Mouse (Mus musculus) liver, adult (tissue): ENCODE results near the gene Ankrd33b.

Source experiments
- GATA4 ChIP-seq: IDR thresholded peaks from 2 replicates; pipeline ENCODE4 v1.6.1; 2014; ENCODE audit warnings: mild to moderate bottlenecking, low read length; ENCODE audit not compliant: insufficient replicate concordance

Gene Ankrd33b

DNA sequence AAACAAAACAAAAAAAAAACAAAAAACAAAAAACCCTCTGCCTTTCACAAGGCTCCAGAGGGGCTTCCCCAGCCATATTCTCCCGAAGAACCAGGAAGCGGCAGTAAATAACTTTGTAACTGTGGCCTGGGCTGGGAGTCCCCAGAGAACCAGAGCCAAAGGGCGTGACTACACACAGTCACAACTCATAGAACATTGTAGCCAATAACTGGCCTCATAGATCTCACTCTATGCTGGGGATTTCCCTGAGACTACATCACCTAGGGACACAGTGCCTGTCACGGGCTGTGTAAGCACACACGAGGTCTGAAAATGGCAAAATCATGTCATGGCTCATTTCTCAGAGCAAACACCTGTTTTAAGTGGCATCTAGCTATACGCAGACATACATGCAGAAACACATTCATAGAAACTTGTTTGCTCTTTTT lies 87.9 kb downstream of the Ankrd33b start:
- no peak for TF ChIP-seq GATA4

DNA sequence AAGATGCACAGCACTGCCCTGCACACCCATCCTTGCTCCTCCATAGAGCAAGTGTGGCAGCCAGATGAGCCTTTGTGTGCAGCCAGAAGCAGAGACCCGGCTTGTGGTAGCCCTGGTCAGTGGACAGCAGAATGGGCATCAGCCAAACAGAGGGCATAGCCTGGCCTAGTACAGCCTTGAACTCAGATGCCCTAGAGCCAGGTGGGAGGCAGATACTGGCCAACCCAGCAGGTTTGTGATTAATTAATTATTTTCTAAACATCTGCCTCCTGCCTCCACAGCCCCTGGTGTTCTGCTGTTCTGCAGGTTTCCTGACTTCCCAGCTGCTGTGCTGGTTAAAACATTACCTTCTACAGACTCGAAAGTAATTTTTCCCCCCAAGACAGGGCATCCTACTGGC lies 88.4 kb downstream of the Ankrd33b start:
- no peak for TF ChIP-seq GATA4

DNA sequence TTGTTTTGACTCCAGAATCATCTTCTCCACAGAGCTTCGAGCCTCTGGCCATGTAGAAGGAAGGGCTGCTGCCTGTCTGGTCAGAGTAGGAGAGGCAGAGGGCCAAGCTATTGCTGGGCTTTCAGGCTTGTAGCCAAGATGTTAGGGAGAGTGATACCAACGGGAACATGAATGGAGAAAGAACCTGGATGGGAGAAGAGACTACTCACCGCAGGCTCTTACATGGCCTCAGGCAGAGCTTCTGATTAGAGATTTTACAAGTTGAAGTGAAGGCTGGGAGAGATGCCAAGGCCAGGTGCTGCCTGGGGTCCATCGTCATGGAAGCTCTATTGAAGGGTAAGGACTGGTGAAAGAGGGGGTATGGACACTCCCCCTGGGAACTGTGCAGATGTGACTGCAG lies 89.4 kb downstream of the Ankrd33b start:
- no peak for TF ChIP-seq GATA4

DNA sequence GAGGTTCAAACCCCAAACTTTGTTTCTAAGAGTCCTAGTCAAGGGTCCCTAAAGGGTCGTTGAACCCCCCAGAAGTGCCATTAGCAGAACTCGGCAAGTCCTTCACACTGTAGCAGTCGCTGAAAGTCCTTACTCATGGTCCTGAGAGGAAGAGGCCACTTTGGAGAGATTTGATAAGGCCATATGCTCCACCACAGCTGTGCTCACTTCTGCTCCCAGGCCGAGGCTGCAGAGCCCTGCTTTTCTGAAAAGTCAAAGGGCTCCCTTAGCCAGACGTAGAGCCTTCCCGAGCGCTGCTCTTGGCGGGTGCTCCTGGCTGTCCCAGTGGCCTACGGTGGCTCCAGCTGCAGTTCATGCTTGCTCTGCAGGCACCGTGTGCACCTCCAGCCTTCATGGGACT lies 94.0 kb downstream of the Ankrd33b start:
- TF ChIP-seq GATA4: no peak

DNA sequence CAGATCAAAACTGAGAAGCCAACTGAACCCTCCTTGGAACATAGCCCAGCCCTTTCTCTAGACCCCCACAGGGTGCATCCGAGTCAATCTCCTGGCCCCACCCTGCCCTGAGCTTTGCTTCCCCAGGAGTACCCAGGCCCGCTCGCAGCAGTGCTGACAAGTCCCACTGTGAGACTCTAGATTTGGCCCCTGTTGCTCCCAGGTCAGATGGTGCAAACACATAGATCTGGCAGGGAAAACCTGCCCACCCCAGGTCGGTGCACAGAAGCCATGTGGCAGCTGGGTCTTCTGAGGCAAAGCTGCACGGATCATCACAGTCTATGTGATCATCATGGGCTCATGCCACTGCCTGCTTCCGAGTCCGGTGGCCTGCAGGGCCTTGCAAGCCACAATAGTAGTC lies 94.8 kb downstream of the Ankrd33b start:
- no peak for TF ChIP-seq GATA4

DNA sequence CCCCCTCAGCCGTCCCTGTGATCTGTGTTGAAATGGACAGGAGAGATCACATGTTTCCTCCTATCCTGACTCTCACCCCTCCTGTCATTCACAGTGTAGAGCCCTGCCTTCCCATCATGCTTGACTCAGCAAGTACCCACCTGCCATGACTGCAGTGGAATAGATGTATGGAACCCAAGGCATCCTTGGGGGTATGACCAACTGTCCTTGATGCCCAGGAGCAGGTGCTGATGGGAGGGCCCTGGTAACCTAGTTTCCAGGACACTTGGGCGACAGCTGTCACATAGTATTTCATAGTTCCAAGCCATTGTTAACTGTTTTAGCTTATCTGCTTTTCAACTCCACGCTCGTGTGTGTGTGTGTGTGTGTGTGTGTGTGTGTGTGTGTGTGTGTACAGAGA lies 98.0 kb downstream of the Ankrd33b start:
- no peak for TF ChIP-seq GATA4

DNA sequence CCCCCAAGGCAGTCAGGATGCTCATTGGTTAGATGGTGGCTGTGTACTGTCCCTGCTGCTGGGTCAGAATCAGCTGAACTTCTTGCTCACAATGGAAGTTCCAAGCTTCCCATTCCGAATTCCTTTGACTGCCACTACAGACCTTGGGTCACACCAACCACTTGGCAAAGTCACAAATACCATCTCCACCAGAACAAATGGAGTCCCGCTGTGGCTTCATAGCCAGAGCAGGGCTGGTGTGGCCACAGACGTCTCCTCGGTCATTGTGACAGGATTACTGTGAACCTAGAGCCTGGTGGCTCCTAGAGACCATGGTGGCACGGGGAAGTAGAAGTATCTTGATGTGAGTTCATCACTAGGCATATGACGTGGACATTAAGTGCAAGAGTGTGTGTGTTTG lies 99.4 kb downstream of the Ankrd33b start:
- no peak for TF ChIP-seq GATA4

DNA sequence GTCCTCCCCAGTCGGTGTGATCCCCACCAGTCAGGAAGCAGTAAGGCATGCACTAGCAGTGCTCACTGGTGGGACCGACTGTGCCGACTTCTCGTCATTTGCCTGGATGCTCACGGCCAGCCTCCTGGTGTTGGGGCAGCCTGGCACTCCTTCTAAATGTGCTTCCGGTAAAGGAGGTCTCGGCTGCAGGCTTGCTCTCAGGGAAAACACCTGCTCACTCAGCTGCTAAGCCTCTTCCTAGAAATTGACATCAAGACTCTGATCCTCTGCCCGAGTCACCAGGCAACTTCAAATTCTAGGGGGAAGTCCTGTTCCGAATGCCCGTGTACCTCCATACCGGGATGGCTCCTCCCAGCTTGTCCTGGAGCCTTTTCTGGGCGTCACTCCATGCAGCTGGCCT lies 101.7 kb downstream of the Ankrd33b start:
- no peak for TF ChIP-seq GATA4

DNA sequence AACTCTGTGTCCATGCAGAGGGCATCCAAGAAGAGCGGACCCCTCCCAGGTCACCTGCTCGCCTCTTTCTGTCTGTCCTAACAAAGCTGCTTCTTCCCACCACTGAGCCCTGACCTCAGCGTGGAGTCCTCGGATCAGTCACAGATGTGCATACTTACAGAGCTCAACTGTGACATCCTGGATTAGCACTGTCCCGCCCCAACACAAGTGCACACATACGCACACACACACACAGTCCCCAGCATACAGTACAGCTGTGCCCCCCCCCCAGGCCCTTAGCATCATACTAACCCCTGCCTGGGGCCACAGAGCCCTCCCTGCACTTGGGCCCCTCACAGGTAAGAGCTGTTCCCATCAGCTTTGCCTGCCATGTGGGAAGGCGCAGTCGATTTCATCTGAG lies 102.1 kb downstream of the Ankrd33b start:
- no peak for TF ChIP-seq GATA4

DNA sequence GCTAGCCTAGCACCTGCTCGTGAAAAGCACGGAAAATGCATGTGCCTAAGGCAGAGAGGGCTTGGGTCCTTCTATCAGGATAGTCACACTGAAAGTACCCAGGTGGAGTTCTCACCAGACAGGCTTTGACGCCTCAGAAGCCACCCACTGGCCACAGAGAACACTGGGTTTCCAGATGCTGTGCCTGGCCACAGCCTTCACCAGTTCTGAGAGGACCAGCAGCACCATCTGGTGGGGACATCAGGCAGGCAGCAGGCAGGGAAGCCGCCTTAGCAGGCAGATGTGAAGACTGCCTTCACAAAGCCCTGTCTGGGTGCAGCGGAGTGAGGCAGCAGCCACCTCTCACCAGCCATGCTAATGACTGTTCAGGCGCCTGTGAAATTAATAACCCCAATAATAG lies 102.7 kb downstream of the Ankrd33b start:
- TF ChIP-seq GATA4: no peak

DNA sequence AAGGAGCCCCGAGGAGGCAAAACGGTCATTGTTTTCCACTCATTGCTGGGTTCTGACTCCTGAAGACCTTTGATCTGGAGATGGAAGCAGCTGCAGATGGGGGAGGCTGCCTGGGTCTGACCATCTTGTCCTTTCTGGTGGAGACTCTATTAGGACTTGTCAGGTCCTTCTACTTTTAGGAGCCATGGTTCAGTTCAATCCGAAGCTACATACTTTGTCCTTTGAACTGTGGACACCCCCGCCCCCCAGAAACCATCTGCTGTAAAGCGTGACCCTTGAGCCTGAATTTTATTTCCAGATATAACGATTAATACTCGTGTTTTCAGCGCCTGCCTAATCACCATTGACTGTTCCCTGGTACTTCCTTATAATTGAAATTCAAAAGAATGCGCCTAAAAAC lies 105.2 kb downstream of the Ankrd33b start:
- TF ChIP-seq GATA4: no peak

DNA sequence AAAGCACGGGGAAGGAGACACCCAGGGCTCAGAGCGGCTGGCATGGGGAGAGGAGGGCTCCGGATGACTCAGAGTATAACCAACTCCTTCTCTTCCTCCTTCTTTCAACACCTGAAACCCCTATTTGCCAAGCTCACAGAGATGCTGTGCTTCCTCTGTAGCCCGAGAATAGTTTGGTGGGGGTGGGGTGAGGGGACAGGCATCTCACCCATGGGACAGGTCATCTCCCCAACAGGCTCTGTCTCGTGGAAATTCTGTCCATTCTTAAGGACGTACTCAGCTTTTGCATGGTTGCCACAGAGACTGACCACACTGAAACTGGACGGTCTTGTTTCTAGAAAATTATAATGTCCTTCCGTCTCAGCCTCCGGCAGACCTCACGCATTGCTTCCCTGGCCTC lies 106.4 kb downstream of the Ankrd33b start:
- no peak for TF ChIP-seq GATA4

DNA sequence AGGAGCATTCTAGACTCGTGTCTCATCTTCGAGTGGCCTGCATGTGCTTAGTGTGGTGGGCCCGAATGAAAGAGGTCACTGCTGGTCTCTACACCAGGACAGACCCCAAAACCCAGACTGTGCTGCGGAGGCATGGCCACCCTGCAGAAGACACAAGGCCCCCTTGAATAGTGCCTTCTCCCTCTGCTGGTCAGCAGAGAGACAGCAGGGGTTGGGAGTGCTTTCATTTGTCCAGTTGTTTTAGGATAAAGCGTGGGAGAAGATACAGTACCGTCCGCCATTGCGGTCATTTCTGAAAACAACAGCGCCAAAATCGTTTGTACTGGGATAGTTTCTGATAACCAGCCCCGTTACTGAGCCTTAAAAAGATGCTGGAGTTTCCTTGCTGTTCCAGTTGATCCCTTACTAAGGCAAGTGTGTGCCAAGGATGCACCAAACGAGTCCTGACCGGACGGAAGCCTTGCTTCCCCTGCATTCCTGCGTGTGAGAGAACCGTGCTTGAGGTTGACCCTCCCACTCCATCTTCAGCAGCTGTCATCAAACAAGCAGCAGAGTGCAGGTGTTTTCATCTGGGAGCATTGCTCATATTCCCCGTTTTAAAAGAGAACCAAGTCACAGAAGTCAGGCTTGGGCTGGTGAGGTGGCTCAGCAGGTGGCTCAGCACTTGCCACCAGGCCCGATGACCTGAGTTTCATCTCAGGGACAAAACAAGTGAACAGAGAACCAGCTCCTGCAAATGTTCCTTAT lies 108.7 kb downstream of the Ankrd33b start:
- TF ChIP-seq GATA4: no peak

DNA sequence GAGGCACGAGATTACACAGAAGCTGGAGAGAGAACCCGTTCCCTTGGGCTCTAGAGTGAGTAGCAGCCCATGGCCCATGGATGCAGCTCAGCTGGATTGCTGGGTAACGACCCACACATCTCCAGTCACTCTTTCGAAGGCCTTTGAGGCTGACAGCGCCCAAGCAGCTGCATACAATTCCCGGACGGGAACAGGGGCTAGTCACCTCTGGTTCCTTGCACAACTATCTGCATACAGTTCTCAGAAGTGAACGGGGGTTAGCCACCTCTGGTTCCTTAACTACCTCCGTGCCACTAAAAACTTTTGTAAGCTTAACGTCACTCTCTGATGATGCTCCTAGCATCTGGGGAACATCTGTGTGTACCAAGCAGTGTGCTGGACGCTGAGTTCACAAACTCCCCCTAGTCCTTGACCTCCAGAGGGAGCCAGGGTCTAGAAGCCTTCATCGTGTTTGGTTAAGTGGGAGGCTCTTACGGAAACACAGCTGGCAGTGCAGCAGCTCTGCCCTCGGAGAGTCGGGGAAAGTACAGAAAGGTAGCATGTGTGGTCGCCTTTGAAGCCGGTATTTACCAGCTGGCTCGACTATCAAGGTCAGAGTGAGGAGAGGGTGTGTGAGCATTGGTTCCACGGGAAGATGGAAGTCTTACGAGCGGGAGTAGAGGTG lies 109.4 kb downstream of the Ankrd33b start:
- no peak for TF ChIP-seq GATA4

DNA sequence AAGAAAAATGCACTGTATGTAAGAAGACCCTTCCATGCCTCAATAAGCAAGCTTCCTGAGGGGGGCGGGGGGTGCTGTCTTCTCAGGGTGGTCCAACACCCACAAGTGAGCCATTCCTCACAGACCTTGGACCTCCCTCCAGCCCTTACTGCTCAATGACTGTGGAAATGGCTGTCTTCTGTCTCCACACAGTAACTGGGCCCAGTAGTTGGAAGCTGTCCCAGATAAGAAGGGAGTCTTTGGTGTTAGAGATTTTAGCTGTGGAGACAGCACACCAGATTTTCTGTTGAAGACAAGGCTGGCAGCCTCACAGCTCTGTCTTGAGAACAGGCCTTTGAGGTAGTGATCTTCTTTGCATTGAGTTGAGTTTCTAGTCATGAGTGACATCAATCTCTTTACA lies 110.2 kb downstream of the Ankrd33b start:
- no peak for TF ChIP-seq GATA4

DNA sequence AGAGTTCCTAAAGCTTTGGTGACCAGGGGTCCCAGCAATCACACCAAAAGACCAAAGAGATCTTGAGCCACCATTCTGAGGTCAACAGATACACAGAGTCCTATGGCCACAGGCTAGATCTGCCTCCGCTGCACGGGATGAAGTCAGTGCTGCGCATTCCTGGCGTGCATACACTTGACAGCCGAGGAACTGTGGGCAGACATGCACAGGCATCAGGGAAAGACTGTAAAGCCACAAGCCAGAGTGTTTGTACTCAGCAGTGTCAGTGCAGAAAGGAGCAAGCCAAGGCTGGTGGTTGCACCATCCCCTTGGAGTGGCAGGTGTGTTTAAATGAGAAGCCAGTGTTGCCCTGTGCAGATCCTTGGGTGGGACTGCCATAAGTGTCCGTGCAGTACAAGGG lies 111.8 kb downstream of the Ankrd33b start:
- no peak for TF ChIP-seq GATA4
